Mouse (Mus musculus): ENCODE results near the gene Shank1.
"Not testable (repeated sequence)": the region's sequence is repeated elsewhere in the genome, so short reads cannot be mapped to it uniquely, and the experiment has no call there.

Gene Shank1

DNA sequence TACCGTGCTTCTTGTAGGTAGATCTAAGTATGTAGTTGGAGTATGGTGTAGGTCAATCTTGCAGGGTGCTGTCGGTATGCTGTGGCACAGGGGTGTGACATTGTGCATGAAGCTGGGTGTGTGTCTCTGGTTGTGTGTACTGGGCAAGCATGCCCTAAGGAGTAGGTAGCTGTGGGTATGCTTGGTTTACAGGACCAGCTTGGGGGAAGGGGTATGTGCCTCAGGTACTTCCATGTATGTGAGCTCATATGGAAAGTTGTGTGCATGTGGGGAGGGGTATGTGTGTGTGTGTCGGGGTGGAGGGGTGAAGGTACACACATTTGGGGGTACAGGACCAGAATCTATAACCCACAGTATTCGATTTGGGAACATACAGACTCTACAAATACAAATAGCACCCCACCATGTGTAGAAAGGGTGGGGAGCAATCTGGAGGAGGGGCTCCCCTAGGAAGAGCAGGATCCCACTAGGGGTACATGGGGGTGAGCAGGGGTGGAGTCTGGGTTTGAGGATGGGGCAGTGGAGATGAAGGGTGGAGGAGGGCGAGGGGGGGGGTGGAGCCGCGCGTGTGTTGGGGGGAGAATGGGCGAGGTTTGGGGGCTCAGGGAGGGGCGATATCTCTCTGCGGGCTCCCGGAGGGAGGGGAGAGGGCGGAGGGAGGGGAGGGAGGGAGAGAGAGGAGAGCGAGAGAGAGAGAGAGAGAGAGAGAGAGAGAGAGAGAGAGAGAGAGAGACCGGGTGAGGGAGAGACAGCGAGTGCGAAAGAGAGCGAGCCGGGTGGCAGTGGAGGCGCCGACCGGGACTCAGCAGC, at the start of gene Shank1:
TSS of gene Shank1 (plus strand) at position 779 of the 810 bp plus-strand sequence.
- no peak for DNase-seq (ENCODE audit: low spot score in 2 of 2)

DNA sequence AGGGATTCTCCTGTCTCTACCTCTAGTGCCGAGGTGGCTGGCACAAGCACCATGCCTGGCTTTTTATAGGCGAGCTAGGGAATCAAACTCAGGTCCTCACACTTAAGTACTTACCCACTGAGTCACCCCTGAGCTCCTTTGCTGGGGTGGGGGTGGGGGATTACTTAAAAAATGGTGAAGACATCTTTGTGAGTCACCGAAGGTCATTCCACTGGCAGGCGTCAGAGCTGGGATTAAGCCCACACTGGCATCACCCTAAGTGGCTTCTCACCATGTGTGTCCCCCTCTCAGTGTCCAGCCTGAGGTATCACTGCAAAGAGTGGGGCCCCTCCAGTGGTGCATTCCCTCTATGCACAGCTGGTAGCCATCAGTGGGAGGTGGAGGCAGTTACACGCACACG, 49.6 kb upstream of the Shank1 start:
- no peak for DNase-seq (ENCODE audit: low spot score in 2 of 2)

DNA sequence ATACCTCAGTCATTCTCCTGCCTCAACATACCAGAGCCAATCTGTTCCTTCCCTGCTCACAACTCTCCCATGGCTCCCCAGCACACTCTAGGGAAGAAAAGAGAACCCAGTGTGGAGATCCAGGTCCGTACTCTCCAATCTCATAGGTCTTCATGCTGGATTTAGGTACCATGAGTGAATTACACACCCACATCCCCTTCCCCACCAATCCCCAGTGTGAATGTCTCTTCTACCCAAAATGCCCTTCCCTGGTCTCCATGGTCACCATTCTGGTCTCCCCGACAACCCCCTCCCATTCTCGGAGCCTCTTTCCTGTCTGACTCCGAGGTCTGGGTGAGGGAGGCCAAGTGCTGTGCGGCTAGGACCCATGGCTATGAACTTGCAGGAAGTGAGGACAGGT, 48.9 kb upstream of the Shank1 start, which contains the start of gene Gm15517:
TSS of gene Gm15517 (plus strand) at position 301 of the 400 bp plus-strand sequence.
- no peak for DNase-seq (ENCODE audit: low spot score in 2 of 2)

DNA sequence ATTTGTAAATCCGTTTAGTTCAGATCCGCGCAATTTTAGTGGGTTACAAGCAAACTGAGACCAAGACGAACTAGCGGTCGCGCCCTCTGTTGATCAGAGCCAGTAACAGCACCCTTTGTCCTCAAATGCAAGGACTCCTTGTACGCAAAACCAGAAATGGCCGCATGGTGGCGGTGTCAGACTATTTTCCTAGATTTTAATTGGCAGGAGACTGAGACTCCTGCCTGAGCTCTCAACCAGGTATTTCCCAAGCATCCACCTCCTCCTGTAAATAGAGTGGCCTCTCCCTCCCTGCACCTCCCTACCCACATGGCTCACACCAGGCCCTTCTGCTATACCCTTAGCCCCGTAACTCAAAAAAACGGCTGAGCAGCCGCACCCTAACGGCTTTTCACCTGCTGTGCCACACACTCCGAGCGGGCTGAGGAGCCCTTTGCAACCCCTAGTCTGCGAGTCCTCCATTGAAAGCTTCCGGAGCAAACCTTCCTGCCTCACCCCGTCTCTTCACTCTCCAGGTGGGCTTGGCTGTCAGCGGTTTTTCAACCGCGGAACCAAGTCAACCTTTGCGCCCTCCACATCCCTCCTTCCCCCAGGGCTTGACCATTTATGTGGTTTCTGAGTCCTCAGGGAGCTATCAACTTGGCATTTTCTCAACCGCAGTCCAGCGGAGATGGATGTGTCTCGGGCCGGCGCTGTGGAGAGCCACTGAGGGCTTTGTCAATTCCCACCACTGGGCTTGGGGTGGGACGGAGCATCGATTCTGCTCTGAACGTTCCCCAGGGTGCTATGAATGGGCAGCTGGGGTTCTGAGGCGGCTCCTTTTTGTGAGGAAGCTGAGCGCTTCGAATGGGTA, 47.0 kb upstream of the Shank1 start:
- DNase-seq (ENCODE audit: low spot score in 2 of 2), result peak; percentile 93

DNA sequence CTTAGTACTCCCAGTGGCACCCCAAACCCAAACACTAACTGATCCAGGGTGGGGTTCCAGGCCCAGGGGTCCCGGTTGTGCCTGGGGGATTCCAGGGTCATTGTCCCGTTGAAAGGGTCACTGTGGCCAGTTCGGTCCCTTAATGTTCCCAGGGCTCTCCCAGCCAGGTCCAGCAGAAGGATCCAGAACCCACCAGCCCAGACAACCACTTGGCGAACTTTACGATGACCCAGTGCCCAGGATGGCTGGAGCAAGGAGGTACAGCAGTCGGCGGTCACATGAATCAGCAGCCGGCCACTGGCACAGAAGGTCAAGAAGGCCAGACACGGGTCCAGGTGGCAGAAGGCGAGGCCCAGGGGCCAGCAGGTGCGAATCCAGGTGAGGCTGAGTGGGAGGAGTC, 41.9 kb upstream of the Shank1 start:
- no peak for DNase-seq (ENCODE audit: low spot score in 2 of 2)

DNA sequence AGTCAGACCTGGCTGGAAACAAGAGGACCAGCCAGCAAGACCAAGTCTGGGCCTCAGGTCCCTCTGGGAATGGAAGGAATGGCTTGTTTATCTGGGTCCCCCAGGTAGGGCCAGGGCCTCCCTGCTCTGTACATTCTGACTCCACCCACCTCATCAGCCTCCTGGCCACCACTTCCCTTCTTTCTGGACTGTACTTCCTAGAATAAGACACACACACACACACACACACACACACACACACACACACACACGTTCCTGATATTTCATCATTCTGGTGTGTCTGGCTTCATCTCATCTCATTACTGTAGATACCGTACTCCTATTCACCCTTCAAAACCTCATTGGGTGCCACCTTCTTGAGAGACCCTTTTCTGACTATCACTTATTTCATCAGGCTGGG, 40.7 kb upstream of the Shank1 start:
- DNase-seq (ENCODE audit: low spot score in 2 of 2), result no peak

DNA sequence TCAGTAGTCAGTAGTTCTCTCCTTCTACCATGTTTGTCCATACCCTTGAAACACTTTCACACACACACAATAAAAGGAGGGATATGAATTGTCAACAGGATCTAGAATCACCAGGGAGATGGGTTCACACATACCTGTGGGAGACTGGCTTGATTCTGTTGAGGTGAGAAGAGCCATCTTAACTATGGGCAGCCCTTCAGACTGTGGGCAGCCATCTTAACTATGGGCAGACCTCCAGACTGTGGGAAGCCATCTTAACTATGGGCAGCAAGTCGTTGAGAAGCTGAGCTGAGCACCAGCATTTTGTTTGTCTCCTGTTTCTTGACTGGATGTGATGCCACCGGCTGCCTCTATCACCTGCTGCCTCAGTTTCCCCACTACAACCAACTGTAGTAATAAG, 38.7 kb upstream of the Shank1 start:
- no peak for DNase-seq (ENCODE audit: low spot score in 2 of 2)

DNA sequence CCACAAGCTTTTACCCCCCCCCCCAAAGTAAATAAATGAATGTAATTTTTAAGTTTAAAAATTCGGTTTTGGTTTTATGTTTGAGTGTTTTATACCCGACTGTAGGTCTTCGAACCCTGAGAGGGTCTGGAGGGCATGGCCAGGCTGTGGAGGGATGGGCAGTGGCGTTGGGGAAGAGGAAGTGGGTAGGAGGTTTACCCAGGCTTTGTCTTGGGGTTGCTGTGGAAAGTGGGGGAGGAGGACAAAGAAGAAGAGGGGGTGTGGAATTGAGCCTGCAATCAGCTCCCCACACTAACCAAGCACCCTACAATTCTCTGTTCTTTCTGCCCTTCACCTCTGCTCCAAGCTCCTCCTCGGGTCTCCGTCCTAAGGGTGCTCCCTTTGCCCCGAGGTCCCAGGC, 37.5 kb upstream of the Shank1 start:
- DNase-seq (ENCODE audit: low spot score in 2 of 2), result no peak

DNA sequence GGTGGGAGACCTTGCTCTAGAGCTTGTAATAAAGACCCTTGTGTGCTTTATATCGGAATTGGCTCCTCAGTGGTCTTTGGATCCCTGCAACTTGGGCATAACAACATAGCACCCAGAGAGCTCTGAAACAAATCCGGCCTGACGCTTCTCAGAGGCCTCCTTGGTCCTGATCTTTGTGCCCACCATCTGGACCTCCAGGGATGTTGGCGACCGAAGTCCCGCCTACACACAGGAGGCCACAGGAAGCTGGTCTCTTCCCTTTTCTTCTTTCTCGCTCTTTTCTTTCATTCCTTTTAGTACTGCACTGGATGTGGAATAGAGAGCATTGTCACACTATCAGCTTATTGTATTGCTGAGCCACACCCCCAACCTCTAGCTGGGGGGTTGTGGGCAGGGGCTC, 36.6 kb upstream of the Shank1 start:
- DNase-seq (ENCODE audit: low spot score in 2 of 2), result no peak

DNA sequence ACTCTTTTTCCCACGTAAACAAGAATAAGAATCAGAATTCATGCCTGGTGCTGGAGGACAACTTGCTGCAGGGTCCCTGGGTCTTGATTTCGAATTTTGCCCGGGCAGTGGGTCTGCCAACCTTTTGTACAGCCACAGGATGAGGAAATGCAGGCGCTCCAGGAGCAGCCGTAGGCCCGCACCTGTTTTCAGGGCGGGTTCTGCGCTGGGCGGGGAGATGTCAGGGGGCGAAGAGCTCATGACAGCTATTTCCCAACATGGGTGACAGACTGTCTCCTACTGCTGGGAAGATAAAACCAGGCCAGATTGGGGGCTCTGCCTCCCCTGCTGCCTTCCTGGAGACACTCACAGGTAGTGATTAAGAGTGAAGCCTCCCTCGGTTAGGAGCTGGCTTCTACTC, 36.0 kb upstream of the Shank1 start:
- no peak for DNase-seq (ENCODE audit: low spot score in 2 of 2)

DNA sequence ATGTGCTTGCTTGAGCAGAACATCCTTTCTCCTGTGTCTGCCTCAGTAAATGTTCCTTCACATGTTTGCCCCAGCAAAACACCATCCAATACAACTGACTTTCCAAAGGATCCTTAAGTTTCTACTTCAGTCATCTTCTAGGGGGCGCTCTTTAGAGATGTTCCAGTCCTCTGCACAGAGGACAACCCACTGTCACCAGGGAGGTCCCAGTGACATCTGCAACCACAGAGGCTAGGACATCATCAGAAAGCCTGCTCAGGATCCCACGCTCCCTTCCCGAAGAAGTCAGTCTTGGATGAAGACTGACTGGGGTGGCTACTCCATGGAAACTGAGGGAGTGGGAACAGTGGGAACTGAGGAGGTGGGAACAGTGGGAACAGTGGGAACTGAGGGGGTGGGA, 34.5 kb upstream of the Shank1 start:
- DNase-seq (ENCODE audit: low spot score in 2 of 2), result no peak

DNA sequence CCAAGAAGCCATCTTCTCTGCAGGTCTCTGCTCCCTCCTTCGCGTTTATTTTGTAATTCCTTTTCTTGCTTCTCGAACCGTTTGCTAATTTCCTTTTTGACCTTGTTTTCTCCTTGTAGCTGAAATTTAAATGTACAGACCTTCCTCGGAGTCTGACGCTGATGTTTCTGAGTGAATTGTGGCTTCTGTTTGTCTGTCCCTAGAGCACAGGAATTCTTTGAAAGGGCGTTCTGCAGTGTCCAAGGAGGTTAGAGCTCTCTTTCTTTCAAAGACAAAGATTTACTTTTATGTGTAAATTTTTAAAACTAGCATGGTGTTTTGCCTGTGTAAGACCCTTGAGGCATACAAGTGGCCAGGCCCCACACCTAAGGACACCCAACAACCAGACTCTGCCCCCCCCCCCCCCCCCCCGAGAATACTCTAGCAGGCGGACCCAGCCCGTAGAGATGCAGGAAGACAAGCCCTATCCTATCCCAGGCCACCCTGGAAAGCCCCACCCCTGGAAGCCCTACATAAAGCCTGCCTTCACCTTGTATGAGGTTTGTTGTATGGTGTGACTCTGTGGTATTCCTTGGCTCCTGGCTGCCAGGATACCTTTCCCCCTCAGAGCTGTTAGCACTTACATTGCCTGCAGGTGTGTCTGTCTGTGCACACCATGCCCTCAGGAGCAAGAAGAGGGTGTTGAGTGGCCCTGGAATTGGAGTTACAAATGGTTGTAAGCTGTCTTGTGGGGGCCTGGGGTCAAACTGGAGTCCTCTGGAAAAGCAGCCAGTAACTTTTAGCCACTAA, 33.4 kb upstream of the Shank1 start:
- DNase-seq (ENCODE audit: low spot score in 2 of 2), result no peak

DNA sequence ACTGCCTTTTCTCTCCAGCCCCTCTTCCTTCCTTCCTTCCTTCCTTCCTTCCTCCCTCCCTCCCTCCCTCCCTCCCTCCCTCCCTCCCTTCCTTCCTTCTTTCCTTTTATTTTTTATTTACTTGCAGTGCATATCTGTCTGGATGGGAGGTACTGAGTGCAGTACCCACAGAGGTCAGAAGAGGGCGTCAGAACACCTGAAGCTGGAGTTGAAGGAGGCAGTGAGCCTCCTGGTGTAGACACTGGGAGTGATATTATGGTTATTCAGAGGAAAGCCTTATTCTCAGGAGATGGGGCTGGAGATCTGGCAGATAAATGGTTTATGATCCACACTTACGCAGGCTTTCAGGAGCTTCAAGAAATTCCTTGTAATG, 32.8 kb upstream of the Shank1 start:
- DNase-seq (ENCODE audit: low spot score in 2 of 2), result no peak

DNA sequence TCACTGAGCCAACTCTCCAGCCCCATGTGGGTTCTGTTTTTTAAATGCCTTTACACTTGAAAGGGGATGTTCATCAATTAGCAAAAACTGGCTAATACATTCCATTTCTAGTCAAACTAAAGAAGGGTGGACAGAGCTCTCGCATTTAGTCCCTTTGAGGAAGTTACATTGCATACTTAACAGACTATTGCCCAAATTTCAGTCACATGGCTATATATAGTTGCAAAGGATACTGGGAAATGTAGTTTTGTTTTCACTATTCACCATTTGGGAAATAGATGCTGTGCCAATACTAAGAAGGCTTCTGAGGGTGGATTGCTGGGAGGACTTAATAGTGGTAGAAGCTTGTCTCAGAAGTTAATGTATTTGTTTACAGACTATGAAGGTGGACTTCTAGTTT, 29.1 kb upstream of the Shank1 start:
- DNase-seq (ENCODE audit: low spot score in 2 of 2), result no peak

DNA sequence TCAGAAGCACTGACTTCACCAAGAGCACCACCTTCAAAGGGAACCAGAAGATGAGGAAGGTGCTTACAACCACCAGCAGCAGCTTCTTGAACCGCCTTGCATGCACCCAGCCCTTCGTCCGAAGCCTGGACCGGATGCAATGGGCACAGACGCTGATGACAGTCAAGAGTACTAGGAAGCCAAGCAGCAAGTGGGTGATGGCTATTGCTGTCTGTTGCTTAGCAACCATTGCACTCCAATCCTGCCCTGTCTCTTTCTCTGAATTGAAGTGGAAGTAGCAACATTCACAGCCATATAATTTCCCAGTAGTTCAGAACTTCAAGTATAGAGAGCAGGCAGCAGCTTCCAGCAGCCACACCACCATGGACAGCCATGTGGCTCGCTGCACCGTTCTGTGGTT, 28.5 kb upstream of the Shank1 start:
- no peak for DNase-seq (ENCODE audit: low spot score in 2 of 2)

DNA sequence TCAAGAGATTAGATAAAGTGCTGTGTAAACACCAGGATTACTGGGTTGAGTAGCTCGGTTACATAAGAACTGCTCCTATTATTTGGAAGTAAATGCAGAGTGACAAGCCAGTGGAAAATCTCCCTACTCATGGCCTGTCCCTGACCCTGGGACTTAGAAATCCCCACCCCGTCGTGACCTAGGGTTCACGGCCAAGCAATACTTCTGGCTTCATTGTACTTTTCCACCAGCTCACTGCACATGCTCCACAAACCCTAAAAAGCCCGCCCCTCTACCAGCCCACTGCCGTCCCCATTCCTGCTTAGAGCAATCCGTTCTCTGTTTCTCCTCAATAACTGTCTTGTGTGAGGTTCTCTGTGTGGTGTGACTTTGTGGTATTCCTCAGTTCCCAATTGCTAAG, 22.3 kb upstream of the Shank1 start:
- DNase-seq (ENCODE audit: low spot score in 2 of 2), result no peak

DNA sequence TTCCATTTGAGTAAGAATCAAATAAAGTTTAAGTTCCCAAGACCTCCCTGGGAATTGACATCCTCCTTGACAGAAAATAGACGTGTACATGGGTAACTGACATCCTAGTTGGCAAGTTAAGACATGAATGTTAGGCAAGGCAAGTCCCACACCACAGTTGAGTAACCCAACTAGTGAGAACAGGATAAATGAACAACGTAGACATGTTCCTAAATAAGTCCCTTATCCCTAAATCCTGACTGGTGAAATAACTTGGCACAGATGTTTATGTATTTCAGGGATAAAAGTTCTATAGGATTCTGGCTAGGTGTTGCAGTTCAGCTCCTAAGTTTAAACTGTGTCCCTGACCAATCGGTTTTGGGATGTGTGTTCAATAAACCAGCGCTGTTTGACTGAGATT, 19.1 kb upstream of the Shank1 start:
- no peak for DNase-seq (ENCODE audit: low spot score in 2 of 2)

DNA sequence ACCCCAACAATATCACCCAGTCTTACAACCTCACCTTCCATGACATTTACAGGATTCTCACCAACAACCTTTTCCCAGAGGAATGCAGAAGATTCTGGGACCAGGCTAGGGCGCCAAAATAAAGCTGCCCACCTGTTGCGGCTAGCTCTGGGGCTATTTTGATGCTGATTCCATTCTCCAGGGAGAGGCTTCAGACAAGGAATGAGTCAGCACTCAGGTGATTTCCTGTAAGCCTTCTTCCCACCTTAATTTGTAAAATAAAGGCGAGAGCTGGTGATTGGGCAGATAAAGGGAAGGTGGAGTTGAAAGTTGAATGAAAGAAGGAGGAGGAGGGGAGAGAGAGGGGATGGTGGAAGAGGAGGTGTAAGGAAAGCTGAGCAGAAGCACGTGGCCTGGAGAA, 18.6 kb upstream of the Shank1 start:
- no peak for DNase-seq (ENCODE audit: low spot score in 2 of 2)

DNA sequence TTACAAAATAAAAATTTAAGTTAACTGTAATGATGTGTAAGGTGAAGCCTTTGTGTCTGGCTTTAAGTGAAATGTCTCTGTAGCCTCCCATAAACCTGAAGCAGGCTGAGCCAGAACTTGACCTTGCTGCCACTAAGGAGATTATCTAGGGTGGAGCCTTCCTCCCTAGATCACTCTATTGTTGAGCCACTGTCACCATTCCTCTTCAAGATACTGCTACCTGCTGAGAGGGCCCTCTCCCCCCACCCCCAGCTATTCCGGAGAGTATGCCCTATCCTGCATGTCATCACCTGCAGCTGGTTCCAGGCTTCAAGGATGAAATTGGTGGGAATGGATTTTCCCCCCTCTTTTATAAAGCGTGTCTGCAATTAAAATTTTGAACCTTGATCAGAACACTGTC, 12.6 kb upstream of the Shank1 start:
- not testable (repeated sequence) for DNase-seq (ENCODE audit: low spot score in 2 of 2)

DNA sequence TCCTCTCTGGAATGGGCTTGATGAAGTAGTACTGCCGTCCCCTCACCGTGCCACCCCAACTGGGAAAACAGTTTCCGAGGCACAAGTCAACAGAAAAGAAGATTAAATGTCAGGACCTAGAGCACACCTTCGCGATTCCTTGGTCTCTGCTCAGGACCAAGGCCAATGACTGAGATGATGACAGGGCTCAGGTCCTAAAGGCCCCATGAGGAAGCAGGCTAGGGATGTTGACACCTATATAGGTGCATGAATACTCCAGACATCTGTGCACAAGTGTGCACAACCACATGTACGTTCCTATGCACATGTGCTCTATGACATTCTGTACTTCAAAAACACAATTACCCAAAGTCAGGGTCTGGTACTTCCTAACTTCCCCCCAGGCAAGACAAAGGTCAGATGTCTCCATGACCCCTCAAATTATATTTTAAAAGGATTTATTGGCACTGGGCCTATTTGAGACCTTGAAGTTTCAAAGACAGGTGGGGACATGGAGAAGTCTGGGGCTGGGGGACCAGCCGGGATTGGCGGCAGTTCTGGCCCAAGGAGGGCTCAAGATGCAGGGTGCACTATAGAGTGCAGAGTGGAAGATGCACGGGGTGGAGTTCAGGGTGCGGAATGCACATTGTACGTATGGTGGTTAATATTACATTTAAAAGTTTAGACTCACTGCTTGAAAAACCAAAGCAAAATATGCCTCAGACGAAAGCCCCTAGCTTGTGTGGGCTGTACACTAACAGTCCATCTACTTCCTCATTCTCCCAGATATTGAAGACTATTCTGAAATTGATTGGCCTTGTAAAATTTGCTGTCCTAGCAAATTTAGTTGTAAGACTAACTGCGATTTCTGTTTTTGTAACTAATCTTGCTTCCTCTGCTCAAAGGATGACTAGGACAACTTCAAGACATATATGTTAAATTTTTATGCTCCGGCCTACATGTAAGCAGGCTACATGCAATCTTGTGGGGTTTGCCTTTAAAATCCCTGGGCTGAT, 6.4 kb upstream of the Shank1 start:
- no peak for DNase-seq (ENCODE audit: low spot score in 2 of 2)

DNA sequence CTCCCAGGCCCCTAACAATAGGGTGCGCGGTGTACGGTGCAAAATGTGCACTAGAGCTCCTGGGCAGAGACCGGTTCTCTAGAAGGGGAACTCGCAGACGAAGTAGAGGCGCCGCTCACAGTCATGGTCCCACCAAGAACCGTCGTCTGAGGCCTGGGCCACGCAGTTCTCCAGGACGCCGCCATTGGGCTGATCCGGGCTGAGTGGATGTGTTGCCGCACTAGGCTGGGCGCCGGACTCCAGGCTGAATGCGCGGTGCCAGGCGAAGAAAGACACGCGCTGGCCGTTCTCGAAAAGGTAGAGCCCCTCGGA, 5.6 kb upstream of the Shank1 start:
- no peak for DNase-seq (ENCODE audit: low spot score in 2 of 2)

All from urinary bladder, postnatal 36 days (tissue).